Mouse (Mus musculus): ENCODE data around the gene Usp32.

DNA sequence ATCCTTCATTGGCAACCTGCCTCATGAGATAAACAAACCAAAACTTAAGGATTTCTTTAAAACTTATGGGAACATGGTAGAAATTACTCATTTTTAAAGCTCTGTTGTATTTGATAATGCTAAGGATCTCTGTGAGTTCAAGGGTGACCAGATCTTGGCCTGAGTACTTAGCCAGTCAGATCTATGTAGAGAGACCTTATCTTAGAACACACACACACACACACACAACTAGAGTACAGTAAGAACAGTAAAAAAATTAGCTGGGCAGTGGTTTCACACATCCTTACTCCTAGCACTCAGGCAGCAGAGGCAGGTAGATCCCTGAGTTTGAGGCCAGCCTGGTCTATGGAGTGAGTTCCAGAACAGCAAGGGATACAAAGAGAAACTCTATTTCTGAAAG, 53.7 kb downstream of the Usp32 start:
- TF ChIP-seq EP300 (IDR thresholded peaks at IDR 0.05; ENCODE audit: low read depth) = 0 out of 2 replicates have a peak, but pooled peaks have one; percentile 9
- no peak for TF ChIP-seq CTCF (IDR thresholded peaks at IDR 0.05; ENCODE audit: low read depth)

All from liver, embryonic 14.5 days (tissue).